Mouse (Mus musculus) erythroblast, embryonic 14.5 days (primary cell): Measurements from ENCODE around the gene Gm3604. TPM values are rescaled to one million over a fixed set of nuclear protein-coding genes. Genes with fewer than 3 reads are reported as not detected.
"Not testable (repeated sequence)": the region's sequence is repeated elsewhere in the genome, so short reads cannot be mapped to it uniquely, and the experiment has no call there.

Experiments
- H3K27me3 ChIP-seq: 2 replicates; pipeline ENCODE4 v1.6.1; 2012; ENCODE audit warnings: inconsistent platforms; ENCODE audit not compliant: control insufficient read depth
- H3K36me3 ChIP-seq: 2 replicates; pipeline ENCODE4 v1.6.1; 2012; ENCODE audit warnings: mild to moderate bottlenecking, inconsistent platforms; ENCODE audit not compliant: control insufficient read depth
- H3K4me1 ChIP-seq: 2 replicates; pipeline ENCODE4 v1.6.1; 2012; ENCODE audit warnings: inconsistent platforms; ENCODE audit not compliant: control insufficient read depth
- H3K4me3 ChIP-seq: replicated peaks from 2 replicates; pipeline ENCODE3; 2012; ENCODE audit warnings: moderate library complexity, mild to moderate bottlenecking, inconsistent platforms
- H3K9me3 ChIP-seq: 2 replicates; pipeline ENCODE4 v1.6.1; 2012; ENCODE audit warnings: low read length, inconsistent platforms, mixed read lengths; ENCODE audit not compliant: control insufficient read depth
- GATA1 ChIP-seq: IDR thresholded peaks from 2 replicates; pipeline ENCODE4 v1.6.1; 2012; ENCODE audit warnings: low read length, inconsistent platforms, mixed read lengths
- TAL1 ChIP-seq: IDR thresholded peaks from 3 replicates; pipeline ENCODE4 v1.6.1; 2012; ENCODE audit warnings: low read length, inconsistent platforms, mixed read lengths
- polyA plus RNA-seq: library from polyadenylated mRNA; stranded (reverse); fragments of >175 nt; gene quantifications from 2 replicates; pipeline ENCODE4 v1.2.3, GENCODE M21; 2012

Gm3604 gene
- not detected in 2 replicates for polyA plus RNA-seq

DNA sequence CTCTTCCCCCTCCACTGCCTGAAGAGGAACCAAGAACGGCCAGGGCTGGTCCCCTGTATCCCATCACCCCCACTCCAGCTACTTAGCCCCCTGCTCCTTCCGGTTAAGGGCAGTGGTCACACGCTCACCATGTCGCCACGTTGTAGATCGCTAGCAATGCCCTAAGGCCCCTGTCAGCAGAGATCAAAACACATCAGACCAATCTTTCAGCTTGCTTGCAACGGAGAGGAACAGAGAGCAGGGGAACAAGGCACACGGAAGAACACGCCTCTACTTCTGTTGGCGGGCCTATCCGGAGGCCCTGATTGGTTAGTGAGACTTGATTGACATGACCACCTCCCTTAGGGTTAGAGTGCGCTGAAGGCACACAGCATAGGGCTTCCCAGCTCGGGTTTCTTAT lies at the start of gene Gm3604:
Gene Gm3604, minus strand, starts transcription at position 226 of the 400 bp plus-strand sequence.
- not testable (repeated sequence) for H3K4me1 ChIP-seq, H3K9me3 ChIP-seq, H3K27me3 ChIP-seq, H3K36me3 ChIP-seq
- peak within 1 kb of the TSS; percentile 62 for H3K4me3 ChIP-seq

DNA sequence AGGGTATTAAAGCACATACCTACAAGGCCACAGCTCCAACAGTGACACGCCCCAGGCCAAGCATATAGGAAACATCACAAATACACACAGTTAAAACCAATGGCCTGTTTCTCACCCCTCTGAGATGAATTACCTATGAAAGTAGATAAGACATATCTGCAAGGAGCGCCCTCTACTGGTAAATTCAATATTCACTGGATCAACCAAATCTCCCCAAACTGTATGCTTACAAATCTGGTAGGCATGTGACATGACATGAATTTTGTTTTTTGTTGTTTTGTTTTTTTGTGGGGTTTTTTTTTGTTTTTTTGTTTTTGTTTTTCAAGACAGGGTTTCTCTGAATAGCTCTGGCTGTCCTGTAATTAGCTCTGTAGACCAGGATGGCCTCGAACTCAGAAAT lies 16.2 kb upstream of the Gm3604 start:
- H3K4me3 ChIP-seq, H3K4me1 ChIP-seq, H3K9me3 ChIP-seq, H3K27me3 ChIP-seq, H3K36me3 ChIP-seq: not testable (repeated sequence)

DNA sequence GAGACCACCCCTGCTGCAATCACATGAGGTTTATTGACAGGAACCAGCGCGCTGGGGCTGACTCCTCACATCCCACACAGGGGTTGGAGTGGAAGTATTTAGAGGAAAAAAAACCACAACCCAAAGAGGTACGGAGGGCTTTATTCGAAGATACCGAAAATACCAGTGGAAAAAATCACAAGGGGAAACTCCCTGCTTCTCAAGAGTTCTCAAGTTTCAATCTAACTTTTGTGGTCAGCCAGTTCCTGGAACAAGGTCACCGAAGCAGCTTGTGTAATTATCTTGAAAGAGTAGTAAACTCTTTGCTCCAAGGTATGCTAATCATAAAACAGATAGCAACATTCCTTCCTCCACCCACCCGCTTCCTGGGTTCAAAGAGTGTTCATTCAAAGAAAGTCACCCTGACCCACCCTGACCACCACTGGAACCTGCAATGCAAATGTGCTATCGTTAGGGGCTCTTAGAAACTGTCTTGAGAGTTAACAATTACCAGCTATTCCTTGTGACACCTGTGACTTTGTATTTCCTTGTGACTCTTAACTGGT lies 7.2 kb upstream of the Gm3604 start:
- H3K4me1 ChIP-seq, H3K36me3 ChIP-seq, H3K4me3 ChIP-seq, H3K27me3 ChIP-seq: not testable (repeated sequence)
- H3K9me3 ChIP-seq, result peaks cover 11% of the 10 kb centered on the region; the same call in 1 of the 2 replicates

DNA sequence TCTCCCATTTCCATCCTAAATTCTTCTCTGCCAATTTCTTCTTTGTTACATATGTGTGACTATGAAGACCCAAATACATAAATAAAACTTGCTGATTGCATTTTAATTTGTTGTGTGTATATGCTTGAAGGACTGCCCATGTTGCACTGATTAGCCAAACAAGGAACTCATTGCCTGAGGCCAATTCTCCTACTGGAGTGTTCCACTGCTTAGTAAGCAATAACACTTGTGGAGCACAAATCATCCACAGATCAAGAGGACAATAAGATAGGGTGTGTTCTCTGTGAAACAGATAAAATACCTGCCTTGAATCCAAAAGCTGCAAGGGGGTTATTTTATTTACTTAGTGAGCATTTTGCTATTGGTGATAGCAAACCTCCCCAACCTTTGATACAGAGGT lies 51.2 kb downstream of the Gm3604 start:
- Histone ChIP-seq H3K36me3 (no peaks in the 10 kb centered on the region), H3K4me1 (no peaks in the 10 kb centered on the region), H3K4me3 (no peak overlapping the region), H3K9me3 (peaks cover 13% of the 10 kb centered on the region), H3K27me3 (no peaks in the 10 kb centered on the region)
- TF ChIP-seq TAL1 (no peak), GATA1 (no peak)

DNA sequence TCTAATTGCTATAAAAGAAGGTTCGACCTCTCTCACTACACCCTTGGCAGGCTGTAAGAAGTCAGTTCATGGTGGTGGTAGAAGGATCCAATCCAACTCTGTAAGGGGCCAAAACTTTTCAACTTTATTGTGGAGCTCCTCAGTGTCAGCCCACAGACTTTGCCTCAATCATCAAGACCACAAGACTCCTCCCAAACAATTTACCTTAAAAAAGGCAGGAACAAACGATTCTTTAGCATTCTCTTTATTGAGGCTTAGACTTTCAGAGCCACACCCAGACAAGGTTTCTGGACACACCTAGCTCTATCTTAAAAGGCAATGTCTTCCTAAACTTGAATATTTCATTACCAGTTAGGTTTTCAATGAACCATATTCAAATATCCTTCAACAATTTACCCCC lies 51.6 kb downstream of the Gm3604 start:
- H3K36me3 ChIP-seq, result no peaks in the 10 kb centered on the region
- H3K4me1 ChIP-seq, result no peaks in the 10 kb centered on the region
- peaks cover 13% of the 10 kb centered on the region for H3K9me3 ChIP-seq
- H3K4me3 ChIP-seq, result no peak overlapping the region
- TF ChIP-seq TAL1 (no peak), GATA1 (no peak)
- no peaks in the 10 kb centered on the region for H3K27me3 ChIP-seq

Other genes with a start within 250 kb of the Gm3604 start
- not detected in 2 replicates for gene Gm49359, start 83.7 kb upstream of the Gm3604 start, polyA plus RNA-seq
- not detected in 2 replicates for gene Zfp935, start 175.3 kb upstream of the Gm3604 start, polyA plus RNA-seq
- gene Zfp934, start 188.0 kb upstream of the Gm3604 start, polyA plus RNA-seq, result not detected in 2 replicates
- gene 6720489N17Rik, start 241.0 kb upstream of the Gm3604 start, polyA plus RNA-seq, result not detected in 2 replicates